Mouse (Mus musculus) stomach, postnatal 0 days (tissue): ENCODE measurements at regions not wholly inside any gene's neighbourhood (a gene's known extent, or its start where the extent isn't known, plus 50 kb on each side); places are given as distances from the start of the nearest gene placed in this dataset.

Experiments used
- CTCF ChIP-seq: IDR thresholded peaks from 2 replicates; pipeline ENCODE4 v1.5.1; 2016; ENCODE audit warnings: antibody characterized with exemption, low read depth, mild to moderate bottlenecking, moderate library complexity
- EP300 ChIP-seq: optimal IDR thresholded peaks from 2 replicates; pipeline ENCODE3; 2016; ENCODE audit warnings: antibody characterized with exemption

- TF ChIP-seq CTCF, result no peak
- TF ChIP-seq EP300, result no peak
Measured at GRCm38 (mm10) chr11:63533555-63534200, 388.4 kb downstream of the Hs3st3b1 start.
